Mouse (Mus musculus): Measurements from ENCODE around the gene Fabp7.

- TF ChIP-seq CHD2 (IDR thresholded peaks at IDR 0.05; ENCODE audit: low read depth, low read length) (no peak), ZNF384 (IDR thresholded peaks at IDR 0.05; ENCODE audit: low read depth, low read length) (no peak), MAFK (IDR thresholded peaks at IDR 0.05; ENCODE audit: insufficient read depth, low read depth, low read length) (no peak), HCFC1 (IDR thresholded peaks at IDR 0.05; ENCODE audit: borderline replicate concordance, insufficient read depth, low read length) (no peak)
Observed at GRCm38 (mm10) chr10:57835094-57835493, 50.4 kb downstream of the Fabp7 start.
